Comparison of ENCODE assay signal across 13 mouse cellular contexts in genomic region chr4:105695895-105696294, GRCm38 (mm10).
"Had no signal": no experiment of that assay in that cellular context is flagged by ENCODE, and none has a peak within 500 bp of the region (broad histone marks: within the 10 kb centered on the region; RNA-seq: fewer than 3 reads in every experiment).

No protein-coding gene starts in this region.

- ATAC-seq: intestine, embryonic 16.5 days; midbrain, embryonic 15.5 days had no signal

- H3K4me2 ChIP-seq: hindbrain, embryonic 15.5 days; limb, embryonic 13.5 days; midbrain, embryonic 11.5 days; midbrain, embryonic 15.5 days; neural tube, embryonic 12.5 days; stomach, embryonic 15.5 days had no signal

- DNase-seq: layer of hippocampus, adult 9-11 months; retina, postnatal 1 day; right cerebral cortex, postnatal 4 days; thymus, adult 2 months; thymus, postnatal 25 days had no signal

- H3K27me3 ChIP-seq: hindbrain, embryonic 15.5 days; limb, embryonic 13.5 days; midbrain, embryonic 15.5 days; neural tube, embryonic 12.5 days; stomach, embryonic 15.5 days had no signal

- H3K9me3 ChIP-seq: hindbrain, embryonic 15.5 days; limb, embryonic 13.5 days; midbrain, embryonic 15.5 days; neural tube, embryonic 12.5 days; stomach, embryonic 15.5 days had no signal

- H3K4me1 ChIP-seq: hindbrain, embryonic 15.5 days; limb, embryonic 13.5 days; midbrain, embryonic 15.5 days; neural tube, embryonic 12.5 days; stomach, embryonic 15.5 days had no signal

- H3K27ac ChIP-seq: hindbrain, embryonic 15.5 days; limb, embryonic 13.5 days; liver, embryonic 14.5 days; midbrain, embryonic 15.5 days; neural tube, embryonic 12.5 days; stomach, embryonic 15.5 days had no signal

- H3K4me3 ChIP-seq: hindbrain, embryonic 15.5 days; limb, embryonic 13.5 days; midbrain, embryonic 15.5 days; neural tube, embryonic 12.5 days; stomach, embryonic 15.5 days had no signal

- H3K9ac ChIP-seq: hindbrain, embryonic 15.5 days; limb, embryonic 13.5 days; liver, embryonic 14.5 days; midbrain, embryonic 15.5 days; neural tube, embryonic 12.5 days; stomach, embryonic 15.5 days had no signal

- H3K36me3 ChIP-seq: hindbrain, embryonic 15.5 days; limb, embryonic 13.5 days; midbrain, embryonic 15.5 days; neural tube, embryonic 12.5 days; stomach, embryonic 15.5 days had no signal
